Mouse (Mus musculus) forebrain, embryonic 16.5 days (tissue): ENCODE data around the gene Lingo4. TPM values are rescaled to one million over a fixed set of nuclear protein-coding genes. Genes with fewer than 3 reads are reported as not detected.

Source experiments
- ATAC-seq: fragments of 200-750 bp; cut with Nextera tagmentation; 2 replicates; pipeline ENCODE4 v1.8.0; 2017; ENCODE audit warnings: mild to moderate bottlenecking, moderate library complexity
- H3K27ac ChIP-seq: fragments of 300-500 bp; sonication (generic); 2 replicates; pipeline ENCODE4 v1.5.1; 2014; ENCODE audit warnings: low read length, control low read depth
- H3K27me3 ChIP-seq: fragments of 300-500 bp; sonication (generic); replicated peaks from 2 replicates; pipeline ENCODE4 v1.6.1; 2014; ENCODE audit warnings: low read length; ENCODE audit not compliant: control insufficient read depth, insufficient read depth
- H3K36me3 ChIP-seq: fragments of 300-500 bp; sonication (generic); 2 replicates; pipeline ENCODE4 v1.6.1; 2014; ENCODE audit not compliant: control insufficient read depth, insufficient read depth
- H3K4me1 ChIP-seq: fragments of 300-500 bp; sonication (generic); replicated peaks from 2 replicates; pipeline ENCODE4 v1.6.1; 2014; ENCODE audit warnings: low read length; ENCODE audit not compliant: control insufficient read depth, insufficient read depth
- H3K4me2 ChIP-seq: fragments of 300-500 bp; sonication (generic); 2 replicates; pipeline ENCODE4 v1.6.1; 2014; ENCODE audit warnings: mild to moderate bottlenecking, low read length, control low read depth
- H3K4me3 ChIP-seq: fragments of 300-500 bp; sonication (generic); replicated peaks from 2 replicates; pipeline ENCODE4 v1.5.1; 2014; ENCODE audit warnings: mild to moderate bottlenecking, low read length, control low read depth
- H3K9ac ChIP-seq: fragments of 300-500 bp; sonication (generic); replicated peaks from 2 replicates; pipeline ENCODE4 v1.6.1; 2014; ENCODE audit warnings: low read depth, low read length, control low read depth
- H3K9me3 ChIP-seq: fragments of 300-500 bp; sonication (generic); 2 replicates; pipeline ENCODE4 v1.6.1; 2016; ENCODE audit warnings: low read length; ENCODE audit not compliant: control insufficient read depth
- WGBS: fragments of 180-500 bp; shearing (Covaris S2); extraction: QIAGEN DNeasy Blood & Tissue Kit; methylation state at CpG from one replicate; pipeline ENCODE4 v1.1.7; 2014; 5-methylcytosine and 5-hydroxymethylcytosine counted together
- polyA plus RNA-seq: library from polyadenylated mRNA; unstranded; fragments of >200 nt; fragmentation: Nextera tagmentation; extraction: Ambion mirVana; gene quantifications from 2 replicates; pipeline ENCODE4 v1.2.1, GENCODE M21; 2015

The Lingo4 gene
- polyA plus RNA-seq, 1 experiment from 2014 or later = 1.1 TPM

GRCm38 (mm10) chr3:94396336-94396735 is 2.0 kb upstream of the Lingo4 start:
- no peak overlapping the region for H3K4me3 ChIP-seq
- H3K4me2 ChIP-seq = no peak overlapping the region
- WGBS = 67% methylated on average over 1 of the region's 1 CpGs
- H3K27ac ChIP-seq = no peak overlapping the region
- no peaks in the 10 kb centered on the region for H3K36me3 ChIP-seq
- no peak for ATAC-seq
- H3K27me3 ChIP-seq = no peaks in the 10 kb centered on the region
- no peak overlapping the region for H3K9ac ChIP-seq
- H3K9me3 ChIP-seq = no peaks in the 10 kb centered on the region
- H3K4me1 ChIP-seq = peaks cover 16% of the 10 kb centered on the region

- Histone ChIP-seq H3K4me2 (no peak overlapping the region), H3K9ac (no peak overlapping the region), H3K4me3 (no peak overlapping the region), H3K4me1 (peaks cover 16% of the 10 kb centered on the region), H3K36me3 (no peaks in the 10 kb centered on the region), H3K27ac (no peak overlapping the region), H3K27me3 (no peaks in the 10 kb centered on the region), H3K9me3 (no peaks in the 10 kb centered on the region)
- WGBS = 94% methylated on average over 4 of the region's 4 CpGs
- no peak for ATAC-seq
Measured at GRCm38 (mm10) chr3:94396851-94397250, 1.5 kb upstream of the Lingo4 start.

GRCm38 (mm10) chr3:94398943-94399481 is 695 bp downstream of the Lingo4 start:
- Histone ChIP-seq H3K4me1 (peaks cover 16% of the 10 kb centered on the region), H3K27ac (no peak overlapping the region)

GRCm38 (mm10) chr3:94399663-94400310 is 1.5 kb downstream of the Lingo4 start:
- peak overlapping the region; percentile 78 for H3K4me2 ChIP-seq
- no peaks in the 10 kb centered on the region for H3K36me3 ChIP-seq
- WGBS = 12% methylated on average over 5 of the region's 5 CpGs
- no peaks in the 10 kb centered on the region for H3K9me3 ChIP-seq
- peak overlapping the region; percentile 44 for H3K4me3 ChIP-seq
- peak overlapping the region; percentile 67; the same call in 1 of the 2 replicates for H3K9ac ChIP-seq
- H3K27ac ChIP-seq = no peak overlapping the region
- H3K27me3 ChIP-seq = no peaks in the 10 kb centered on the region
- 0 out of 2 replicates have a peak, but pooled peaks have one; percentile 1 for ATAC-seq
- peaks cover 19% of the 10 kb centered on the region for H3K4me1 ChIP-seq

More at GRCm38 (mm10) chr3:94398943-94399481, 695 bp downstream of the Lingo4 start:
- no peaks in the 10 kb centered on the region for H3K27me3 ChIP-seq
- H3K9me3 ChIP-seq = no peaks in the 10 kb centered on the region
- no peaks in the 10 kb centered on the region for H3K36me3 ChIP-seq
- H3K4me3 ChIP-seq = peak overlapping the region; percentile 44
- 2% methylated on average over 20 of the region's 20 CpGs for WGBS
- peak overlapping the region; percentile 67 for H3K9ac ChIP-seq
- peak overlapping the region; percentile 78 for H3K4me2 ChIP-seq
- ATAC-seq = peak; percentile 90

- Histone ChIP-seq H3K36me3 (no peaks in the 10 kb centered on the region), H3K27me3 (no peaks in the 10 kb centered on the region), H3K4me3 (no peak overlapping the region), H3K27ac (no peak overlapping the region), H3K4me2 (no peak overlapping the region), H3K4me1 (peaks cover 21% of the 10 kb centered on the region), H3K9me3 (no peaks in the 10 kb centered on the region), H3K9ac (no peak overlapping the region)
- ATAC-seq = no peak
- WGBS = 81% methylated on average over 8 of the region's 8 CpGs
Measured at GRCm38 (mm10) chr3:94402451-94402850, 4.1 kb downstream of the Lingo4 start.

- Histone ChIP-seq H3K4me2 (no peak overlapping the region), H3K9me3 (no peaks in the 10 kb centered on the region), H3K4me1 (peaks cover 11% of the 10 kb centered on the region), H3K27ac (0 out of 2 replicates have a peak overlapping the region, but pooled peaks have one; percentile 21), H3K36me3 (no peaks in the 10 kb centered on the region), H3K4me3 (no peak overlapping the region), H3K27me3 (no peaks in the 10 kb centered on the region), H3K9ac (no peak overlapping the region)
- ATAC-seq = peak; percentile 69
- WGBS = 24% methylated on average over 7 of the region's 7 CpGs
Measured at GRCm38 (mm10) chr3:94404366-94405054, 6.2 kb downstream of the Lingo4 start.

- no peaks in the 10 kb centered on the region for H3K27me3 ChIP-seq
- no peaks in the 10 kb centered on the region for H3K36me3 ChIP-seq
- peaks cover 5% of the 10 kb centered on the region; the same call in 1 of the 2 replicates for H3K4me1 ChIP-seq
- no peak overlapping the region for H3K4me2 ChIP-seq
- ATAC-seq = no peak
- no peak overlapping the region for H3K9ac ChIP-seq
- no peaks in the 10 kb centered on the region for H3K9me3 ChIP-seq
- 73% methylated on average over 4 of the region's 4 CpGs for WGBS
- H3K4me3 ChIP-seq = no peak overlapping the region
- no peak overlapping the region for H3K27ac ChIP-seq
Measured at GRCm38 (mm10) chr3:94405561-94405960, 7.2 kb downstream of the Lingo4 start.

- H3K36me3 ChIP-seq = no peaks in the 10 kb centered on the region
- H3K9ac ChIP-seq = peak overlapping the region; percentile 79
- 2% methylated on average over 24 of the region's 25 CpGs for WGBS
- H3K4me3 ChIP-seq = peak overlapping the region; percentile 77
- H3K4me2 ChIP-seq = peak overlapping the region; percentile 96
- peaks cover 12% of the 10 kb centered on the region for H3K4me1 ChIP-seq
- ATAC-seq = peak; percentile 41
- H3K27me3 ChIP-seq = no peaks in the 10 kb centered on the region
- H3K9me3 ChIP-seq = no peaks in the 10 kb centered on the region
- H3K27ac ChIP-seq = peak overlapping the region; percentile 90
Measured at GRCm38 (mm10) chr3:94412530-94412929, 14.2 kb downstream of the Lingo4 start.

- peaks cover 12% of the 10 kb centered on the region for H3K4me1 ChIP-seq
- H3K9ac ChIP-seq = peak within 1 kb of the TSS; percentile 79
- H3K4me2 ChIP-seq = peak within 1 kb of the TSS; percentile 96
- H3K27me3 ChIP-seq = no peaks in the 10 kb centered on the region
- no peaks in the 10 kb centered on the region for H3K36me3 ChIP-seq
- 4% methylated on average over 49 of the region's 52 CpGs for WGBS
- H3K27ac ChIP-seq = peak within 1 kb of the TSS; percentile 90
- no peaks in the 10 kb centered on the region for H3K9me3 ChIP-seq
- peak; percentile 99 for ATAC-seq
- peak within 1 kb of the TSS; percentile 77 for H3K4me3 ChIP-seq
Measured at GRCm38 (mm10) chr3:94413031-94413679, 14.8 kb downstream of the Lingo4 start, which contains the start of gene Tdrkh. Gene Tdrkh (plus strand): TSS chr3:94413273.
